Mouse (Mus musculus) heart, postnatal 14 days (tissue): ENCODE data around the gene Phf1. TPM values are rescaled to one million over a fixed set of nuclear protein-coding genes. Genes with fewer than 3 reads are reported as not detected.
A peak's percentile ranks its signal among the peaks of the same experiment; 100 is the strongest.

Experiments
- DNase-seq, 2 experiments: peaks; one replicate each; pipeline ENCODE4 v3.0.0; 2021 to 2022
- intact Hi-C: fragments of 180-260 bp; cut with DNase I; formaldehyde crosslinking; loops from one replicate; pipeline ENCODE4 v1.15.1; 2025
- total RNA-seq, 2 experiments: library from RNA; stranded (reverse); gene quantifications; 2 replicates each; pipeline ENCODE4 v1.2.3; 2021

Gene Phf1
- total RNA-seq, 2 experiments from 2014 or later: 10.0 to 10.6 TPM

- intact Hi-C loops: no loop called here
- DNase-seq: peak; percentile 68 to 71
Observed at GRCm38 (mm10) chr17:26948316-26949050, 15.6 kb downstream of the Phf1 start.

GRCm38 (mm10) chr17:26949051-26949577 lies 16.3 kb downstream of the Phf1 start:
- no peak for DNase-seq
- intact Hi-C loops: no loop called here

GRCm38 (mm10) chr17:26949866-26950265 lies 17.0 kb downstream of the Phf1 start:
- intact Hi-C loops: no loop called here
- no peak for DNase-seq

GRCm38 (mm10) chr17:26950560-26951288 lies 17.9 kb downstream of the Phf1 start:
- DNase-seq: no peak
- intact Hi-C loops: no loop called here

GRCm38 (mm10) chr17:26951406-26951805 lies 18.6 kb downstream of the Phf1 start:
- intact Hi-C loops: no loop called here
- peak; percentile 71 to 83 for DNase-seq

GRCm38 (mm10) chr17:26951952-26952877 lies 19.4 kb downstream of the Phf1 start:
- intact Hi-C loops: no loop called here
- DNase-seq: no peak

- intact Hi-C loops: no loop called here
Observed at GRCm38 (mm10) chr17:26953201-26953600, 20.3 kb downstream of the Phf1 start.

GRCm38 (mm10) chr17:26953726-26954125 lies 20.9 kb downstream of the Phf1 start:
- intact Hi-C loops: no loop called here
- no peak for DNase-seq

More at GRCm38 (mm10) chr17:26953201-26953600, 20.3 kb downstream of the Phf1 start:
- no peak for DNase-seq

- DNase-seq: no peak
- intact Hi-C loops: no loop called here
Observed at GRCm38 (mm10) chr17:26956309-26956708, 23.5 kb downstream of the Phf1 start.

- no peak for DNase-seq
- intact Hi-C loops: no loop called here
Observed at GRCm38 (mm10) chr17:26956895-26957294, 24.0 kb downstream of the Phf1 start.

- no peak for DNase-seq
- intact Hi-C loops: no loop called here
Observed at GRCm38 (mm10) chr17:26957872-26958271, 25.0 kb downstream of the Phf1 start.

- no peak for DNase-seq
- intact Hi-C loops: no loop called here
Observed at GRCm38 (mm10) chr17:26958880-26959279, 26.0 kb downstream of the Phf1 start.

- no peak for DNase-seq
- intact Hi-C loops: no loop called here
Observed at GRCm38 (mm10) chr17:26959815-26960214, 27.0 kb downstream of the Phf1 start.

- intact Hi-C loops: no loop called here
- no peak for DNase-seq
Observed at GRCm38 (mm10) chr17:26961572-26962240, 28.9 kb downstream of the Phf1 start.

GRCm38 (mm10) chr17:26966993-26967392 lies 34.1 kb downstream of the Phf1 start:
- intact Hi-C loops: no loop called here
- no peak for DNase-seq

- no peak for DNase-seq
- intact Hi-C loops: no loop called here
Observed at GRCm38 (mm10) chr17:26967477-26967876, 34.6 kb downstream of the Phf1 start.

GRCm38 (mm10) chr17:26968200-26968611 lies 35.4 kb downstream of the Phf1 start:
- intact Hi-C loops: no loop called here
- DNase-seq: no peak

- intact Hi-C loops: no loop called here
- no peak for DNase-seq
Observed at GRCm38 (mm10) chr17:26969257-26969656, 36.4 kb downstream of the Phf1 start.

GRCm38 (mm10) chr17:26970221-26970620 lies 37.4 kb downstream of the Phf1 start:
- intact Hi-C loops: loop anchor here (10.0 kb wide), 1 partner anchor 55 kb away; the partner anchor contains the start of gene Kifc5b
- no peak for DNase-seq
